Mouse (Mus musculus) adipocyte (in vitro differentiated cells): ENCODE results near the gene Tuba1c.

Experiments
- DNase-seq: peaks from one replicate; pipeline ENCODE4 v3.0.0-alpha.2; 2016; ENCODE audit warnings: low spot score

The Tuba1c gene

DNA sequence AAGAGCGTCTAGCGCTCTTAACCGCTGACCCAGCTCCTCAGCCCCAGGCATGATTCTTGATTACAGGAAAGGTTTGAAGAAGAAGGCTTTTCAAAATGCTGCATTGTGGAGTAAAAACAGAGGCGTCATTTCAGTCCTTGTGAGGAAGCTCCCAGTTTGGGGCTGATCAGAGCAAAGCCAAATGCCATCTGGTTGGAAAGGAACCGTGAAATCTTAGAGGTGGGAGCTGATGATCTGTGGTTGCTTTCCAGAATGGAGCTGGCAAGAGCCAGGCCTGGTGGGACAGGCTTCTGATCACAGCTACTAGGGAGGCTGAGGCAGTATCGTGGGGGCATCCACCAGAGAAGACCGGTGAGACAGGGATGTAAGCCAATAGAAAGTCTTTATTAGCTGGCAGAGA lies 32.9 kb upstream of the Tuba1c start:
- DNase-seq = no peak

DNA sequence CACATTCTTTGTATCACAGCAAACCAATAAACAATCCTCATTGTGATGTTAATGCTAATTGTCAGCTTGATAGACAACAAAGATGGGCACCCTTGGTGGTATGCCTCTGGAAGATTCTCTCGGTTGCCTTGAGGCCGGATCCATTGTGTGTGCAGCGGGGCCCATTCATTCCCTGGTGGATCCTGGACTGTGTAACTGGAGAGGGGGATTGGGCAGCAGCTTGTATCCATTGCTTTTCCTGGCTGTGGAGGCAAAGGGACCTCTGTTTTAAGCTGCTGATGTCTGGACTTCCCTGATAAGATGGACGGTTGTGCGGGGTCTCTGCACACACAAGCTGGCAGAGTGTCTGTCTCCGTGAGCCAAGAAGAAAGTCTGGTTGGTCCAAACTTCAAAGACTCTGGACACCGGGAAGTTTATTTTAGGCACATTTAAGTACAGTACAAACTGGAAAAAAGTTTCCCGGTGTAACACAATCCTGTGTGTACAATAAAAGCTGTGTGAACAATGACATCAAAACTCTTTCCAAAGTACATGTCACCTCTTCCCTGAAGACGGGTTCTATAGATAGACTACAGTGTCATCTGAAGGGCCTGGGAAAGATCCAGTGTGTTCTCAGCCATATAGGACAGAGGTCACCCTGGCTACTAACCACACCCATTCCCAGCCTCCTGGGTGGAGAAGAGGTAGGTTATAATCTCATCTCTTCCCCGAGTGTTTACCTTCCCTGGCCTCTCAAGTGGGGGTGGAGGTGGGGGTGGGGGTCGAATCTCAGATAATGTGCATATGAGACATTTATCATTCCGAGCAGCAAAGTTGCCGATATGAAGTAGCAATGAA lies 31.5 kb upstream of the Tuba1c start:
- peak; percentile 65 for DNase-seq

DNA sequence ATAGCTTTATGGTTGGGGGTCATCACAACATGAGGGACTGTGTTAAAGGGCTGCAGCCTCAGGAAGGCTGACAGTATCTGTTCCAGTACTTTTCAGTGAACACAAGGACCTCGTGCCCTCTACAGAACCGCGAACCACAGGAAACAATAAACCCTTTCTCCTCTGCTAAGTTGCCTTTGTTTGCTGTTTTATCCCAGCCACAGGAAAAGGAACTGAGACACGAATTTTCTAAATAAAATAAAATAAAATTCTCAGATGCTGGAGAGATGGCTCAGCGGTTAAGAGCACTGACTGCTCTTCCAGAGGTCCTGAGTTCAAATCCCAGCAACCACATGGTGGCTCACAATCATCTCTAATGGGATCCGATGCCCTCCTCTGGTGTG lies 30.9 kb upstream of the Tuba1c start:
- no peak for DNase-seq

DNA sequence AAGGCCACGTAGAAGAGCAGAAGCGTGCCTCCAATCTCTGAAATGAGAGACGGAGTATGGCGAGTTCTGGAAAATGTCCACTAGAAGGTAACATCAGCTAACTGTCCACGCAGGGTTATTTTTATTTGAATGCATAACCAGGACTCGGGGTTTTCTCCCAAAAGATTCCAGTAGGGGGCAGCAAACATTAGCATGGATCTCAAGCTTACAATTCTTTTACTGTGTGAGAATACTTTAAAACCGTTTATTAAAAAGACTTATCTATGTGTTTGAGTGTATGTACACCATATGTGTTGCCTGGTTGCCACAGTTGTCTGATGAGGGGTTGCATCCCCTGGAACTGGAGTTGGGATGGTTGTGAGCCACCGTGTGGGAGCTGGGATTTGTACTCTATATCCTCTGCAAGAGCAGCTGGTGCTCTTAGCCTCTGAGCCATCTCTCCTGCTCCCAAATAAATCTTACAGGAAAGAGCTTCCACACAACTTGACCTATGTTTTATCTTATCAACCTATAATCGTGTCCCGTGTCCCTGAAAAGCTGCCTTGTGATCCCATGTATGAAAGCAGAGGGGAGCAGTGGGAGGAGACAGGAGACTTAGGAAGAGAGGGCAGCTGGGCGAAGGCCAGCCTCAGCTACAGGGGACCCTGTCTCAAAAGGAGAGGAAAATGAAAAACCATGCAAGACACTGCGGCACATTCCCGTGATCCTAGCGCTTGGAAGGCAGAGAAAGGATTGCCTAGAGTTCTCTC lies 29.0 kb upstream of the Tuba1c start:
- peak; percentile 91 for DNase-seq

DNA sequence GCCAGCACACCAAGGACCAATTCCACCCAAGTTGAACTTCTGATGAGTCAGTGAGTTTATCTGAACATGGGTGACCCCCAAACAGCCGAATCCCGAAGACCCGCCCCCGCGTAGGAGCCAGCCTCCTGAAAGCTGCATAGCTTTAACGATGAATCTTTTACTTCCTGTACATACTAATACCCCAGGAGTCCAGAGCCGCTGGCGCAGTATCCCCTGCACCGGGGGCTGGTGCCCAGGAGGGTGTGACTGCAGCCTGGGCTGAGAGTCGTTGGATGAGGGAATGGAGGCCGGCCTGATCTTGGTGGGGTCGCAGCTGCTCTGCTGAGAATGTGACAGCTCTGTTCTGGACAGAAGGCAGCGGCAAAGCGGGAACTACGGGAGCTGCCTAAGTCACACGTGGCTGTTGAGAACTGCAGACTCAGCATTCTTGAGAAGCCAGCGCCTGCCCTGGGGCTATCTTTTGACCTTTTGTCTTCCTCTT lies 28.2 kb upstream of the Tuba1c start:
- no peak for DNase-seq

DNA sequence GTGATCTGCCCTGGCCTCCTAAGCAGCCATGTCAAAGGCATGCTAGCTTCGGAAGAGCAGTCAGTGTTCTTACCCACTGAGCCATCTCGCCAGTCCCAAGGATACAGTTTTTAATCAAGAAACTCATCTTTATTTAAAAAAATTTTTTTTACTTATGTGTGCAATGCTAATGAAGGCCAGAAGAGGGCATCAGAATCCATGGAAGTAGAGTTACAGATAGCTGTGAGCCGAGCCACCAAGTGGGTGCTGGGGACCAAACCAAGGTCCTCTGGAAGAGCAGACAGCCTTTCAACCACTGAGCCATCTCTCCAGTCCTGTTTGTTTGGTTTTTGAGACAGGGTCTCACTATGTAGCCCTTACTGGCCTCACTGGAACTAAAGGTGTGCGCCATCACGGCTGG lies 26.1 kb upstream of the Tuba1c start:
- no peak for DNase-seq

DNA sequence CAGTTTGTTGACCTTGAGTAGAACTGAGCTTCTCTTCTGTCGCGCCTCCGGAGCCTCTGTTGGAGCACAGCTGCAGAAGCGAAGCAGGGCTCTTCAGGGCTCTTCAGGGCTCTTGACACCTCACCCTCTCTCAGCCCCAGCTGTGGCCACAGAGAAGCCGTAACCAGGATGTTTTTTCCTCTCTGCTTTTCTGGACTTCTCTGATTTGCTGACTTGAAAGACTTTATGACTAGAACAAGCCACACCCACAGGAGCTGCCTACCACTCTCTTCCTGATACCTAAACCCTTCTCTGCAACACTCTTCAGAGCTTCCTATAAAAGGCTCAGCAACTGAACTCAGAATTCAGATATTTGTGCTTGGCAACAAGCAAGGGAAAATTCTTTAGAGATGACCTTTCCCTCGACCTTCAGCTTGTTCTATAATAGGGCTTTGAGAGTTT lies 20.9 kb upstream of the Tuba1c start:
- no peak for DNase-seq

DNA sequence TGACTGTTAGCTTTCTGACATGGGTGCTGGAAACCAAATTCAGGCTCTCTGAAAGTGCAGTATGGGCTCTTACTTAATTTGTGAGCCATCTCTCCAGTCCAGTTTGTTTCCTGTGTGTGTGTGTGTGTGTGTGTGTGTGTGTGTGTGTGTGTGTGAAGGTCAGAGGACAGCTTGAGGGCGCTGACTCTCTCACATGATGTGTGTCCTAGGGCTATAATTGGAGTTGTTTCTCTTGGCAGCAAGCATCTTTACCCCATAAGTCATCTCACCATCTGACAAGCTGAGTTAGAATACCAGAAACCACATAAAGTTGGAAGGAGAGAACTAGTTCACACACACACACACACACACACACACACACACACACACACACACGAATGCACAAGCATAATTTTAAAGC lies 18.8 kb upstream of the Tuba1c start:
- DNase-seq = peak; percentile 91

DNA sequence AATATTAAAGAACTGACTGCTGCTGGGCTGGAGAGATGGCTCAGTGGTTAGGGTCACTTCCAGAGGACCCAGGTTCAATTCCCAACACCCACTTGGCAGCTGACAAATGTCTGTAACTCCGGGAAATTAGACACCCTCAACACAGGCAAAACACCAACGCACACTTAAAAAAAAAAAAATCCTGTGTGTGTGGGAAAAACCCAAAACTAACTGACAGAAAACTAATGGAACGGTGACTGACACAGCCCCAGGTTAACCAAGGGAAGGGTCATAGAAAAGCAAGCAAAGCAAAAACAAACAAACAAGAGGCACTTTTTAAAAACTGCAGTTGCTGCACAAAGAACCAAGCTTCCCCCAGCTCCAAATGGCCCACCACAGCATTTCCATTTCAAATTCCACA lies 17.7 kb upstream of the Tuba1c start:
- DNase-seq = peak; percentile 86

DNA sequence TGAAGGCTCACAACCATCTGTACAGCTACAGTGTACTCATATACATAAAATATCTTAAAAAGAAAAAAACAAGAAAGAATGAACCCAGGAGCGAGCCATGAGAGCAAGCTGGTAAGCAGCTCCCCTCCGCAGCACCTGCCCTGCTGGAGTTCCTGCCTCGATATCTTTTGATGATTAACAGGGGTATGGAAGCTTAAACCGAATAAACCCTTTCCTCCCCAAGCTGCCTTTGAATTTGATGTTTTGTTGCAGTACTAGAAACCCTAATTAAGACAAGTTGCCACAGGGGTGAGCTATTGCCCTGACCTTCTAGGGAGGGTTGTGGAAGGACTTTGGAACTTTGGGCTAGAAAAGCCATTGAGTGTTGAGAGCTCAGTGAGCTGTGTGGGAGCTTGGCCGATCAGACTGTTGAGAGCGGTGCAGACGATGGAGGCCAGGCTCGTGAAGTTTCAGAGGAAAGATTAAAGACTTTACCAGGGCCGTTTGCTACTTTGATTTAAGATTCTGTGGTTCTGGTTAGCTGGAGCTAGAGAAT lies 15.1 kb upstream of the Tuba1c start:
- no peak for DNase-seq

DNA sequence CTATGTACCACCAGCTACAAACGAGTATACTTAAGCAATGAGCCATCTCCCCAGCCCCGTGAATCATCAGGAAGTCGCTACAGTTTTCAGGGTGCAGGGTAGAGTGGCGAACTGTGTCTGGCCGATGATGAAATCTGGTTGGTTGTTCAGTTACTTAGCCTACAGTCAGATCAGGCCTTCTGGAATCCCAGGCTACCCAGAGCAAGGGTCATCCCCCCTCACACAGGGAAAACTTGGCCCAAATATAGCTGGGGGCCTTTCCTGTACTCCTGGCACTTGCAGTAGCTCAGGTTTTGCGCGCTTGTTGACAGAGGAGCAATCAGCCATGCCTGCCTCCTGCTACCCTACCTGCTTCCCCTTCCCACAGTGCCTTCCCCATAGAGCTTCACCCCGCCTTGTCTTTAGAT lies 12.3 kb upstream of the Tuba1c start:
- DNase-seq = peak; percentile 72

DNA sequence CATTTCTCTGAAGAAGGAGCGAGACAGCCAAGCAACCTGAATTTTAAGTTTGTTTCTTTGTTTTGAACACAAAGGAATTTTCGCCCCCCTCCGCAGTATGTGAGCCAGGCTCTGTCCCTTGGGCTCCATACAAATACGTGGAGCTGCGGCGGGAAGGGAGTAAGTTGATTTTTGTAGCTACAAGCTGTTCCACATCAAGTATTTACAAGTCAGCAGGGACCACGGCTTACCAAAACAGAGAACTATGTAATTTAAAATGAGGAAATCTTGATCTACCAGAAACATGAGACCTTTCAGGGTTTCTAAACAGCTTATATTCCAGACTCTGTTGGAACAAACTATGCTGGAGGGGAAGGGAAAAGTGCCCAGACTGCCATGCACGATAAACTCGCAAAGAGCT lies 11.7 kb upstream of the Tuba1c start:
- peak; percentile 84 for DNase-seq

DNA sequence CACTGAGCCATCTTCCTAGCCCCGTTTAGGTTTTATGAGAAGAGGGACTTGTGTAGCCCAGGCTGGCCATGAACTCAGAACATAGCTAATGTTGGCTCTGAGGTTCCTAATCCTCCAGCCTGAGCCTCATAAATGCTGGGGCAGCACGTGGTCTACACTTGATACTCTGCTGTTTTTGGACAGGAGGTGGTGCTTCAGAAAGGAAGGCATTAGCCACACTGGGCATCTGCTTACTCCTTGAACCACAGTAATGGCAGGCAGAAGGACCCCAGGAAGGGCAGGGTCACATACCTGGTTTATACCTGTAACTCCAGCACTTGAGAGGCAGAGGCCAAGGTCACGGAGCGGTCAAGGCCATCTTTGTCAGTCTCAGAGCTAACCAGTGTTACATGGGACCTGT lies 11.1 kb upstream of the Tuba1c start:
- no peak for DNase-seq

DNA sequence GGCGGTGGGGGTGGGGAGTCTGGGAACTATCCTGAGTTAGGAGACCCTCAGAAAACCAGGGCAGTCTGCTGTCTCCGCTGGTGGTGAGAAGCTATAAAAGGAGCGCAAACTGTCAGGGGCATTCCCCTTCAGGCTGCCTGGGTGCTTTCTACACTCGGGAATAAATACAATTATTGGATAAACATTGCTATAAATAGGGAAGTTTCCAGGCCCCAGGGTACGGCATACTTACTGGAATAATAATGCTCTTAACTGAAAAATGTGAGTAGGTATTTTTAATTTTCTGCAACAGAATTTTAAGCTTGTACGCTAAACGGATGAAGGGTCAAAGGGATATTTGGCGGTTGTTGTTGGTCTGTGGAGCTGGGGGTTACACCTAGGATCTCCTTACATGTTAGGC lies 10.3 kb upstream of the Tuba1c start:
- DNase-seq = no peak

DNA sequence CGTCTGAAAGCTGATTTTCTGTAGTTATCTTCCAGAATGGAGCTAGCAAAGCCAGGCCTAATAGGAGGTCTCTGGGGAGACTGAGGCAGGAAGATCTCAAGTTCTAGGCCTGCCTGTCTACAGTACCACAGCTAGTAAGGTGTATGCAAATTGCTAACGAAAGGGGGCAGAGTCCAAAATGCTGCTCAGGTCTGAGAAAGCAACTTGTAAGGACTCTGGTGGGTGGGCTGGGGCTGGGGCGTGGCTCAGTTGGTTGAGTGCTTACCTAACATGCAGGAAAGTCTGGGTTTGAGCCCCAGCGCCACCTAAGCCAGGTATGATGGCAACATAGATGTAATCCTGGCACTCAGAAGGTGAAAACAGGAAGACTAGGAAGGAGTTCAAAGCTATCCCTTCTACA lies 9.5 kb upstream of the Tuba1c start:
- no peak for DNase-seq

DNA sequence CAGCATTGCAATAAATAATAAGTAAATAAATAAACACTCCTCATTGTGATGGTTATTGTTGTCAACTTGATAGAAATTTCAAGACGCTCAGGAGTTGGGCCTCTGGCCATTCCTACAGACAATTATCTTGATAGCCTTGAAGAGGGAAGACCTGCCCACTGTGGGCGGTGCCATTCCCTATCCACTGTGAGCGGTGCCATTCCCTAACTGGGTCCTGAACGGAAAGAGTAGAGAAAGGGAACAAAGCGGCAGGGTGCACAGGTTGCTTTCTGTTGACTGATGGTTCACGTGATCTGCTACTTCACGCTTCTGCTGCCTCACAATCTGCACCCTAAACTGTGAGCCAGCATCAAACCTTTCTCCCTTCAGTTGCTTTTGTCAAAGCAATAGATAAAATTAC lies 8.4 kb upstream of the Tuba1c start:
- no peak for DNase-seq

DNA sequence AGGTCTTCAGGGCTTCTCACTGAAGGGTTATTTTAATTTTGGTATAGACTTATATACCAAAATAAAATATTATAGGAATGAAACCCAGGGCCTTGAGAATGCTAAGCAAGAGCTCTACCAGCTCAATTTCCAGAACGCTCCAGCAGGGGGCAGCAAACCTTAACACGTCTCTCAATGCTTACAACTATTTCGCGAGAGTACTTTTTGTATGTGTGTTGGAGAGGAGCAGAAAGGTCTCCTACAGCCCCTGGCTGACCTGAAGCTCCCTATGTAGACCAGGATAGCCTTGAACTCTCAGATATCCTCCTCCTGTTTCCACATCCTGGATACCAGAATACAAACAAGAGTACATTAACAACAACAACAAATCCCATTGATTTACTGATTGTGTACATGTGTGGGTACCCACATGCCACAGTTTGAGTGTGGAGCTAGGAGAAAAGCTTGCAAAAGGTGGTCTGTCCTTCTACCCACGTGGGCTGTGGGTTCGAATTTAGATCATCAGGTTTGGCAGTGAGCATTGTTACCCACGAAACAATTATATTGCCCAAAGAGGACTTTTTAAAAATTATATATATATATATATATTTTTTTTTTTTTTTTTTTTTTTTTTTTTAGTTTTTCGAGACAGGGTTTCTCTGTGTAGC lies 4.9 kb upstream of the Tuba1c start:
- peak; percentile 95 for DNase-seq

DNA sequence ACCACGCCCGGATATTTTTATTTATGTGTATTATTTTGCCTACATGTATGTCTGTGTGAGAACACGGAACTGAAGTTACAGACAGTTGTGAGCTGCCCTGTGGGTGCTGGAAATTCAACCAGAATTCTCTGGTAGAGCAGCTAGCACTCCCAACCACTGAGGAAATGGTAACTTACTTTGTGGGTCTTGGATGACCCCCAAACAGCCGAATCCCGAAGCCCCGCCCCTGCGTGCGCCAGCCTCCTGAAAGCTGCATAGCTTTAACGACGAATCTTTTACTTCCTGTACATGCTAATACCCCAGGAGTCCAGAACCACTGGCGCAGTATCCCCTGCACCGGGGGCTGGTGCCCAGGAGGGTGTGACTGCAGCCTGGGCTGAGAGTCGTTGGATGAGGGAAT lies 4.3 kb upstream of the Tuba1c start:
- no peak for DNase-seq

DNA sequence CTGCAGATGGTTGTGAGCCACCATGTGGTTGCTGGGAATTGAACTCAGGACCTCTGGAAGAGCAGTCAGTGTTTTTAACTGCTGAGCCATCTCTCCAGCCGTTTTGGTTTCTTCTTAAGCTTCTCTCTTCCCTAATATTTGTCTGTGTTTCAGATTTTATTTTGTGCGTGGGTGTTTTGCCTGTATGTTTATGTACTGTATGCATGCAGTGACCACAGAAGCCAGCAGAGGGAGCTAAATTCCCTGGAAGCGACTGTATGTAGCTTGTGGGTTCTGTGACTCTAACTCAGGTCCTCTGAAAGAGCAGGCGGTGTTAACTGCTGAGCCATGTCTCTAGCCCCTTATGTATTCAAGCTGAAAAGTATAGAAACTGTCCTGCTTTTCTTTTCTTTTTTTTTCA lies 3.4 kb upstream of the Tuba1c start:
- DNase-seq = peak; percentile 55

DNA sequence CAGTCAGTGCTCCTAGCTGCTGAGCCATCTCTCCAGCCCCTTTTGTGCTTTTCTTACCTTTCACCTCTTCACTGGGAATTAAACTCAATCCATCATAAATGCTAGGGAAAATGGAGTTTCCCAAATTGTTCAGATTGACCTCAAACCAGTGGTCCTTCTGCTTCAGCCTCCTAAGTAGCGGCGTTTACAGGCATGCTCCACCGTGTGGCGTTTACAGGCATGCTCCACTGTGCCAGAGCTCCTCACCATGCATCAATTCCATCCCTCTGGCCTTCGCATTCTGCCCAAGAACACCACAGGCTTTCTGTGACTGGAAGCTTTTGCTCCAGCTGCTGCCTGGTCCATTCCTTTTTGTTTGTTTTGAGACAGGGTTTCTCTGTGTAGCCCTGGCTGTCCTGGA lies 2.6 kb upstream of the Tuba1c start:
- DNase-seq = no peak

DNA sequence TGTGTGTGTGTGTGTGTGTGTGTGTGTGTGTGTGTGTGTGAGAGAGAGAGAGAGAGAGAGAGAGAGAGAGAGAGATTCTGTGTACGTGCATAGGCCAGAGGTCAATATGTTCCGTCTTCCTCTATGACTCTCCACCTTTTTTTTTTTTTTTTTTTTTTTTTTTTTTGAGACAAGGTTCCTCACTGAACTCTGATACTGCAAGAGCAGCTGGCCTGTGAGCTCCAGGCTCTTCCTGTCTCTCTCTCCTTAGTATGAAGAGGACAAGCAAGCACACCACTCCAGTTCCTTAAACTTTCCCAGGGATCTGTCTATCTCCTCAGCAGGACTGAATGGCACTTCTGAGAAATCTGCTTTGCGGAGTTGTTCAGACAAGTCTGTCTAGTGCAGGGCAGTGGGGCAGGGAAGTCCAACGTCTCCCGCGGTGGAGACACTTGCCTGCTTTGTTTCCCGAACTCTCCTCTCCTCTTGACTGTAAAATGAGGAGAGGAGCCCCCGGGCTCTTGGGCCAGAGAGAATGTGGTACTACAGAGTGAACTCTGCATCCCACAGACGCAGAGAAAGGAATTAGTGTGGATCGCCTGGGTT lies 725 bp upstream of the Tuba1c start:
- DNase-seq = peak; percentile 45
